Mouse (Mus musculus) heart, postnatal 25 days (tissue): ENCODE measurements around the gene E2f3. TPM values are rescaled to one million over a fixed set of nuclear protein-coding genes. Genes with fewer than 3 reads are reported as not detected.

Source experiments
- DNase-seq: peaks from one replicate; pipeline ENCODE4 v3.0.0; 2022; ENCODE audit warnings: low spot score
- intact Hi-C: fragments of 180-260 bp; cut with DNase I; formaldehyde crosslinking; loops from one replicate; pipeline ENCODE4 v1.15.1; 2025
- total RNA-seq, 2 experiments: library from RNA; stranded (reverse); gene quantifications; 2 replicates each; pipeline ENCODE4 v1.2.3; 2021

E2f3 gene
- total RNA-seq, 2 experiments from 2014 or later, result 5.3 to 5.6 TPM

- intact Hi-C loops, result loop anchor here (5.0 kb wide), 1 partner anchor 1031 kb away; the partner anchor contains the start of gene Sox4
- DNase-seq, result no peak
Observed at GRCm38 (mm10) chr13:29983037-29983436, 2.8 kb downstream of the E2f3 start.

DNA sequence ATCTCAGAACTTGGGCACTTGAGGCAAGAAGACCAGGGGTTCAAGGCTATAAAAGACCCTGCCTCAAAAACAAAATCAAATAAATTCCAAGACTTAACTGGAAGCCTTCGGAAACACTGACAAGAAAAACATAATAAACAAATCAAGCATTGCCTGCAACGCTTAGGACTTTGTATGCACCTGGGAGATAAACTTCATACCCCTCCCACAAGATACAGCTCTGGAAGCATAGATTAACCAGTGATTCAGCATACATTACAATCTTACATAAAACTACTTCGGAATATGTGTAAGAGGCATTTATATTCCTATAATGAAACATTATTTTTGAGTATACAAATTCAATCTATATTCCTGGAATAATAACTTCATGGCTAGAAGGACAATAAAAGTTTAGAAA lies 3.5 kb downstream of the E2f3 start:
- intact Hi-C loops, result loop anchor here (5.0 kb wide), 1 partner anchor 1030 kb away; the partner anchor contains the start of gene Sox4
- no peak for DNase-seq

DNA sequence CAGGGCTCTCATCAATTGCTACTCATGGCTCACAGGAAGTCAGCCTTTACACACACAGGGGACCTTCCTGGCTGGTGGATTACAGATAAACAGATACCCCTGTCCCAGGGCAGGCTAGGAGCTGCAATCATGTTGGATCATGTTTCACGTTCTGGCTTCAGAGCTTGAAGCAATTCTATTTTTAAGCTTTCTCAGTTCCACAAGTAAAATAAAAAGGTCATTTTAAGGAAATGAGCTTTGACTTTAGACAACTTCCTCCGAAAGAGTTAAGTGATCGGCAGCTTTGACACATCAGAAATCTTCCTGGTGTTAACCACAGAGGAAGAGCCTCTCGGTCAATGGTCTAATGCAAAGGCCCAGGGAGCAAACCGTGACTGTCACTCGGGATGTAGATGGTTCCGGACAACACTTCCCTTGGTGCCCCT lies 6.7 kb downstream of the E2f3 start:
- intact Hi-C loops, result loop anchor here (5.0 kb wide), 1 partner anchor 72 kb away; no protein-coding TSS in a partner anchor

GRCm38 (mm10) chr13:29977358-29977757 lies 8.5 kb downstream of the E2f3 start:
- intact Hi-C loops, result loop anchor here (5.0 kb wide), 1 partner anchor 70 kb away; no protein-coding TSS in a partner anchor
- DNase-seq, result no peak

More for the DNA sequence above, 6.7 kb downstream of the E2f3 start:
- no peak for DNase-seq

GRCm38 (mm10) chr13:29974066-29974465 lies 11.8 kb downstream of the E2f3 start:
- intact Hi-C loops, result no loop called here
- no peak for DNase-seq

GRCm38 (mm10) chr13:29973610-29974009 lies 12.3 kb downstream of the E2f3 start:
- no peak for DNase-seq
- intact Hi-C loops, result no loop called here

GRCm38 (mm10) chr13:29970333-29970732 lies 15.5 kb downstream of the E2f3 start:
- intact Hi-C loops, result no loop called here
- DNase-seq, result no peak

DNA sequence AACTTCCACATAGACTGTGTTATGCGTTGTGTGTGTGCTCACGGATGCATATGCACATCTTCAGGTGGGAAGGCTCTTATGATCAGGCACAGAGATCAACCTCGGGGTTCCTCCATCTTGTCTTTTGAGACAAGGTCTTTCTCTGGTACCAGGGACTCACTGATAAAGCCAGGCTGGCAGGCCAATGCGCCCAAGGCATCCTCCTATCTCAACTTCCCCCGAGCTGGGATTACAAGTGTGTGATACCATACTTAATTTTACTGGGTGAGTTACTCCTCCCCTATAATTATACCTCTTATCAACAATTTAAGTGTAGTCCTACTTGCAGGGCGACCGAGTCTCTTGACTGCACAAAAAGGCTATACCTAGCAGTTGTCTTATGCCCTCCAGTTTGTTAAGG lies 17.2 kb downstream of the E2f3 start:
- intact Hi-C loops, result no loop called here
- no peak for DNase-seq

GRCm38 (mm10) chr13:29967367-29967766 lies 18.5 kb downstream of the E2f3 start:
- DNase-seq, result no peak
- intact Hi-C loops, result no loop called here

- DNase-seq, result no peak
- intact Hi-C loops, result no loop called here
Observed at GRCm38 (mm10) chr13:29966966-29967365, 18.9 kb downstream of the E2f3 start.

- intact Hi-C loops, result no loop called here
- DNase-seq, result no peak
Observed at GRCm38 (mm10) chr13:29964087-29964486, 21.8 kb downstream of the E2f3 start.

DNA sequence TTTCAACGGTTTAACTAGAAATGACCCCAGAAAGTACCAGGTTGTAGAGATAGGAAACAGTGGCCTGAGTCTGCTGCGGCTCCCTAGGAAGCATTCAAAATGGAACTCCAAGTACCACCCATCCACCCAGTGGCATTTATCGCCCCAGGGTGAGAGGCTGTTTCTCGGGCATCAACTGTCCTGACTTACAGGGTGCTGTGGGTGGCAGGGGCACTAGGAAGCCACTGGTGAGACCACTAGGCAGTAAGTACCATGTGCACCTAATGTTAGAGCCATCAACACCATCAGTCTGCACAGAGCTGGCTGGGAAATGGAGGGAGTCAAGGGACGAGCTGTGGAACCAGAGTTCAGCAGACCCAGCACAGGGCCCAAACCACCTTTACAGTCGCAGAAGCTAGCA lies 25.4 kb downstream of the E2f3 start:
- intact Hi-C loops, result no loop called here
- DNase-seq, result no peak

GRCm38 (mm10) chr13:29957731-29958254 lies 28.1 kb downstream of the E2f3 start:
- intact Hi-C loops, result loop anchor here (2.0 kb wide), 1 partner anchor 17 kb away; no protein-coding TSS in a partner anchor
- DNase-seq, result peak; percentile 38

- intact Hi-C loops, result loop anchor here (2.0 kb wide), 1 partner anchor 16 kb away; no protein-coding TSS in a partner anchor
- DNase-seq, result no peak
Observed at GRCm38 (mm10) chr13:29956821-29957421, 28.9 kb downstream of the E2f3 start.

- intact Hi-C loops, result no loop called here
- DNase-seq, result no peak
Observed at GRCm38 (mm10) chr13:29955296-29955695, 30.6 kb downstream of the E2f3 start.

DNA sequence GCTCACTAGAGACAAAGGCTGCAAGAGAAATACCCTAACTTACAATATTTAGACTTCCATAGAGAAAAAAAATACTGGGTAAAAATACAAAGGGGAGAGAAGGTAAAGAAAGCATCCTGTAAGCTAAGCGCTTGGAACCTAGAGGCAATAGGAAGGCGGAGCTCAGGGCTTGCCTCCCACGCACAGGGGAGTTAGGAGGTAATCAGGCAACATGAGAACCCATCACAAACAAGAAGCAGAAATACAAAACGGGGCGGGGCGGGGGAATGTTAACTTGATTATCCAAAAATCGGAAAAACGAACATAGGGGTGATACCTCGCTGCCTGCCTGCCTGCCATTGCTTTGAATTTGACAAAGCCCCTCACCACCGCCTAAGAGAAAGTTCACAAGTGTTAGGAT lies 31.1 kb downstream of the E2f3 start:
- no peak for DNase-seq

DNA sequence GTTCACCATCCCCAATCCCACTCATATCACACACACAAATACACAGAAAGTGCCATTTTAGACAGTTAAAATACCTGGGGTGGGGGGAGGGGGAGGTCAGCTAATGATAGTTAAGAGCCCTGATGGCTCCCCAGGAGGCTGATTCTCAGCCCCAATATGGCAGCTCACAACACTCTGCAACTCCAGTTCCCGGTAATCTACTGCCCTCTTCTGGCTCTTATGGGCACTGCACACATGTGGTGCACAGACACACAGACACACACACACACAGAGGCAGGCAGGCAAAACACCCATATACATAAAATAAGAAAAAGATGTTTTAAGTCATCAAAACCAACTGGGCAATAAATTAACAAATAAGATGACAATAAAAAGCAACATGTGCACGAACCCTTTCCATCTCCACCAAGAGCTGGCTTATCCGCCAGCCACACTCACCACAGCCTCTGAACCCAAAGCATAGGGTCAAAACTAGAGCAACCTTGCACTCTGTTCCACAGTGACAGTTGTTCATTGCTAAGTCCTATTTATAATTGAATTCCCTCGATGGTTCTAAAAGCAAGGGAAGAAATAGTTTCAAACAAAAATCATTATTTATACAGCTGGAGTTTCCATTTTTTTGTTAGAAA lies 32.3 kb downstream of the E2f3 start:
- no peak for DNase-seq
- intact Hi-C loops, result no loop called here

More for the DNA sequence above, 31.1 kb downstream of the E2f3 start:
- intact Hi-C loops, result no loop called here

DNA sequence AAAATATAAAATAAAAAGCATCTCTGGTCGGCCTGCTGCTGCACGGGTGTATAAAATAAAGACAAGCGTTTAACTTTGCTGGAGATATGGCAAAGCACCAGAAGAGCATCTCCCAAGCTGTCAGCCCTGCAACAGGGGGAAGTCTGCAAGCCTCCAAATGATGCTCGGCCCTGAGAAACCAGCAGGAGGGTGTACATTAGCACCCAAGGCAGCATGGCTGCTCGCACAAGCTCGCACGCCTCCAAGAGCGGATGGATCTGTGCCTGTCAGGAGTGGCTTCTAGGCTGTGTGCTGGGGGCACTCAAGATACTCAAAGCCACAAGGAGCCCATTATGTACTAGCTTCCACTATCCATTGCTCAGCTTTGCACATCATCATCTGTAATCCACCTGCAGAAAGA lies 39.8 kb downstream of the E2f3 start:
- intact Hi-C loops, result loop anchor here (5.0 kb wide), 1 partner anchor 41 kb away; the partner anchor contains the start of gene E2f3
- DNase-seq, result no peak

GRCm38 (mm10) chr13:29944915-29945570 lies 40.8 kb downstream of the E2f3 start:
- DNase-seq, result no peak
- intact Hi-C loops, result loop anchor here (5.0 kb wide), 1 partner anchor 42 kb away; the partner anchor contains the start of gene E2f3

GRCm38 (mm10) chr13:29944493-29944892 lies 41.4 kb downstream of the E2f3 start:
- intact Hi-C loops, result no loop called here
- DNase-seq, result no peak
